Mouse (Mus musculus) lung, postnatal 0 days (tissue): ENCODE data around the gene Adora1.

Source experiments
- CTCF ChIP-seq: IDR thresholded peaks from 2 replicates; pipeline ENCODE4 v1.5.1; 2016; ENCODE audit warnings: antibody characterized with exemption, mild to moderate bottlenecking
- EP300 ChIP-seq: IDR thresholded peaks from 2 replicates; pipeline ENCODE4 v1.6.1; 2016; ENCODE audit warnings: antibody characterized with exemption, mild to moderate bottlenecking, control low read depth

DNA sequence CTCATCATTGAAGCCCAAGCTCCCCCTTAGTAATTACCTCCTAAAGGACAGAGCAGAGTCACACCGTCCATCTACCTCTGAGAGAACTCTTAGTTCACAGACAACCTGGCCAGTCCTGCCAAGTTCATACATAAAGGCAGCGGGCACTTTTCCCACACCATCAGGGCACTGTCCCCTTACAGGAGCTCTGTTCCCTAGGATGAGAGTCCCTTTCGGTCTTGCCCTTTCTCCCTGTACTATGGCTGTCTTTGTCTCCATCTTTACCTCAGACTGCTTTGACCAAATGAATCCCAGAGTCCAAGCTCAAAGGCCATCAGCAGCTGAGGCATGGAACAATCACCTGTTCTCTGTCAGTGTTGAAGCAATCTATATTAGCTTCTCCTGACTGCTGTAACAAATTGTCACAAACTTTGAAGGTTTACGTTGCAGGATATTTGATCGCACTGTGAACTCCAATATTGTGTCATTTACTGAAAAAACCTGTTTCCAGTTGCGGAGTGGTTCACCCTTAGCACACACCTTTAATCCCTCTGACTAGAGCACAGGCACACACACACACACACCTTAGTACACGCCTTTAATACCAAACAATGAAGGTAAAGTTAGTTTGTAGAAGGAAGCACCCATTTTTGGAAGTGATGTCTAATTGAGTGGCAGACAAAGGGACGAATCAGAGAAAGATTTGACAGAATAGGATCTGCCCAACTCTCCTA lies 66.1 kb downstream of the Adora1 start:
- TF ChIP-seq CTCF (no peak), EP300 (no peak)
